Mouse (Mus musculus) left cerebral cortex, adult 2 months (tissue): Measurements from ENCODE around the gene B3galt4. TPM values are rescaled to one million over a fixed set of nuclear protein-coding genes. Genes with fewer than 3 reads are reported as not detected.

Experiments used
- DNase-seq, 2 experiments: peaks; one replicate each; pipeline ENCODE4 v3.0.0; 2021 to 2022; ENCODE audit warnings: low spot score in 2 of 2, mixed read lengths in 1 of 2; ENCODE audit errors: extremely low spot score in 1 of 2
- H3K27ac ChIP-seq: fragments of 200-600 bp; 2 replicates; pipeline ENCODE4 v1.8.1; 2022
- H3K4me3 ChIP-seq: fragments of 200-600 bp; 2 replicates; pipeline ENCODE4 v1.8.1; 2022
- CTCF ChIP-seq: fragments of 200-600 bp; IDR thresholded peaks from 2 replicates; pipeline ENCODE4 v1.8.1; 2022; ENCODE audit warnings: antibody characterized with exemption, mild to moderate bottlenecking, moderate library complexity
- intact Hi-C: fragments of 180-260 bp; cut with DNase I; formaldehyde crosslinking; loops from one replicate; pipeline ENCODE4 v1.15.1; 2025
- total RNA-seq, 2 experiments: library from RNA; stranded (reverse); gene quantifications; 2 replicates each; pipeline ENCODE4 v1.2.3; 2021

The B3galt4 gene
- total RNA-seq, 2 experiments from 2014 or later = 6.3 to 6.5 TPM

- Histone ChIP-seq H3K4me3 (no peak overlapping the region), H3K27ac (no peak overlapping the region)
- intact Hi-C loops = no loop called here
- no peak for DNase-seq
- no peak for TF ChIP-seq CTCF
These were observed 14.3 kb downstream of the B3galt4 start for GRCm38 (mm10) chr17:33936993-33937392.

- H3K27ac ChIP-seq = no peak overlapping the region
- DNase-seq = no peak
- intact Hi-C loops = no loop called here
- no peak overlapping the region for H3K4me3 ChIP-seq
- TF ChIP-seq CTCF = no peak
These were observed 15.7 kb downstream of the B3galt4 start for GRCm38 (mm10) chr17:33935422-33936055.

GRCm38 (mm10) chr17:33932970-33933369 is 18.3 kb downstream of the B3galt4 start:
- DNase-seq = no peak
- no peak overlapping the region for H3K27ac ChIP-seq
- no peak for TF ChIP-seq CTCF
- intact Hi-C loops = no loop called here
- no peak overlapping the region for H3K4me3 ChIP-seq

GRCm38 (mm10) chr17:33932448-33932847 is 18.8 kb downstream of the B3galt4 start:
- intact Hi-C loops = no loop called here
- DNase-seq = no peak
- TF ChIP-seq CTCF = no peak

GRCm38 (mm10) chr17:33931947-33932346 is 19.3 kb downstream of the B3galt4 start:
- intact Hi-C loops = no loop called here
- Histone ChIP-seq H3K27ac (no peak overlapping the region), H3K4me3 (no peak overlapping the region)
- no peak for TF ChIP-seq CTCF
- DNase-seq = no peak

More at GRCm38 (mm10) chr17:33932448-33932847, 18.8 kb downstream of the B3galt4 start:
- Histone ChIP-seq H3K4me3 (no peak overlapping the region), H3K27ac (no peak overlapping the region)

- Histone ChIP-seq H3K27ac (peak overlapping the region; percentile 97), H3K4me3 (peak overlapping the region; percentile 68)
- intact Hi-C loops = no loop called here
- TF ChIP-seq CTCF = no peak
- no peak for DNase-seq
These were observed 20.0 kb downstream of the B3galt4 start for GRCm38 (mm10) chr17:33931159-33931866.

GRCm38 (mm10) chr17:33930280-33931158 is 20.8 kb downstream of the B3galt4 start:
- intact Hi-C loops = no loop called here
- peak; percentile 66 to 67 for DNase-seq
- Histone ChIP-seq H3K27ac (peak overlapping the region; percentile 97), H3K4me3 (peak overlapping the region; percentile 68)
- no peak for TF ChIP-seq CTCF

- peak; percentile 94 to 97 for DNase-seq
- intact Hi-C loops = loop anchor here (10.0 kb wide), 1 partner anchor 1545 kb away; the partner anchor contains the start of gene Wiz
- TF ChIP-seq CTCF = peak; percentile 48
- Histone ChIP-seq H3K4me3 (peak within 1 kb of the TSS; percentile 68), H3K27ac (peak within 1 kb of the TSS; percentile 97)
These were observed 21.7 kb downstream of the B3galt4 start, which contains the start of gene Rgl2 for GRCm38 (mm10) chr17:33929371-33930279. Gene Rgl2 (plus strand): TSS chr17:33929543.

GRCm38 (mm10) chr17:33928251-33928947 is 22.9 kb downstream of the B3galt4 start:
- no peak for TF ChIP-seq CTCF
- Histone ChIP-seq H3K4me3 (peak overlapping the region; percentile 68), H3K27ac (peak overlapping the region; percentile 85)
- DNase-seq = no peak
- intact Hi-C loops = loop anchor here (10.0 kb wide), 1 partner anchor 1544 kb away; the partner anchor contains the start of gene Wiz

- no peak for DNase-seq
- intact Hi-C loops = loop anchor here (10.0 kb wide), 1 partner anchor 1542 kb away; the partner anchor contains the start of gene Wiz
- peak; percentile 33 for TF ChIP-seq CTCF
These were observed 24.9 kb downstream of the B3galt4 start for GRCm38 (mm10) chr17:33926207-33926932.

More at GRCm38 (mm10) chr17:33926207-33926932, 24.9 kb downstream of the B3galt4 start:
- H3K27ac ChIP-seq = no peak overlapping the region
- H3K4me3 ChIP-seq = no peak overlapping the region
